Mouse (Mus musculus) ES-E14 (cell line): ENCODE results near the gene Slc25a34. TPM values are rescaled to one million over a fixed set of nuclear protein-coding genes. Genes with fewer than 3 reads are reported as not detected.

ENCODE experiments used
- DNase-seq: peaks from one replicate; pipeline ENCODE4 v3.0.0-alpha.2; 2013; ENCODE audit warnings: low read depth, low spot score
- H3K27ac ChIP-seq: 2 replicates; pipeline ENCODE4 v1.5.1; 2012; ENCODE audit warnings: low read depth, mild to moderate bottlenecking, low read length, moderate library complexity, mixed read lengths; ENCODE audit not compliant: poor library complexity, insufficient read depth, severe bottlenecking
- H3K36me3 ChIP-seq: 2 replicates; pipeline ENCODE4 v1.6.1; 2012; ENCODE audit warnings: mild to moderate bottlenecking, low read length, moderate library complexity, mixed read lengths; ENCODE audit not compliant: control insufficient read depth, poor library complexity, insufficient read depth, severe bottlenecking
- H3K4me1 ChIP-seq, 2 experiments: fragments of 150-350 bp in 1 of 2; sonication (generic) in 1 of 2; 2 replicates each; pipeline ENCODE4 v1.6.1; 2012; ENCODE audit warnings: low read length in 2 of 2, mild to moderate bottlenecking in 1 of 2, mixed read lengths in 1 of 2; ENCODE audit not compliant: control insufficient read depth in 2 of 2, insufficient read depth in 2 of 2, poor library complexity in 1 of 2
- H3K4me3 ChIP-seq, 2 experiments: fragments of 150-350 bp in 1 of 2; sonication (generic) in 1 of 2; 2 replicates each; pipeline ENCODE4 v1.5.1; 2012; ENCODE audit warnings: low read length in 2 of 2, low read depth in 1 of 2, mild to moderate bottlenecking in 1 of 2, mixed read lengths in 1 of 2; ENCODE audit not compliant: insufficient read depth in 1 of 2, poor library complexity in 1 of 2, severe bottlenecking in 1 of 2
- H3K9ac ChIP-seq: 2 replicates; pipeline ENCODE4 v1.6.1; 2012; ENCODE audit warnings: low read depth, mild to moderate bottlenecking, low read length, mixed read lengths; ENCODE audit not compliant: poor library complexity, insufficient read depth, severe bottlenecking
- H3K9me3 ChIP-seq: fragments of 150-350 bp; sonication (generic); 2 replicates; pipeline ENCODE4 v1.6.1; 2012; ENCODE audit warnings: low read depth, mild to moderate bottlenecking, low read length; ENCODE audit not compliant: control insufficient read depth, insufficient read depth
- CHD2 ChIP-seq: IDR thresholded peaks from 2 replicates; pipeline ENCODE4 v1.6.1; 2014; ENCODE audit warnings: mild to moderate bottlenecking, low read depth, low read length, inconsistent platforms
- HCFC1 ChIP-seq: IDR thresholded peaks from 2 replicates; pipeline ENCODE4 v1.6.1; 2012; ENCODE audit warnings: low read length, inconsistent platforms, borderline replicate concordance; ENCODE audit not compliant: insufficient read depth
- MAFK ChIP-seq: IDR thresholded peaks from 2 replicates; pipeline ENCODE4 v1.6.1; 2014; ENCODE audit warnings: mild to moderate bottlenecking, low read depth, low read length, inconsistent platforms; ENCODE audit not compliant: insufficient read depth
- ZC3H11A ChIP-seq: IDR thresholded peaks from 2 replicates; pipeline ENCODE4 v1.6.1; 2012; ENCODE audit warnings: low read depth, mild to moderate bottlenecking, inconsistent platforms, low read length, borderline replicate concordance
- ZNF384 ChIP-seq: IDR thresholded peaks from 2 replicates; pipeline ENCODE4 v1.6.1; 2012; ENCODE audit warnings: low read depth, low read length, inconsistent platforms
- in situ Hi-C, 2 experiments: fragments of 600-800 bp; cut with MboI; formaldehyde crosslinking; loops; one replicate each; pipeline ENCODE4 v1.15.1; 2025; ENCODE audit warnings: low sequenced_read_pairs in 2 of 2, inconsistent platforms in 1 of 2; ENCODE audit not compliant: unreplicated experiment in 2 of 2
- total RNA-seq: library from RNA; depleted of rRNA; stranded (reverse); fragments of 300-350 nt; gene quantifications from 2 replicates; pipeline ENCODE4 v1.2.3, GENCODE M21; 2012

Gene Slc25a34
- total RNA-seq, 1 experiment, result 0.76 TPM

GRCm38 (mm10) chr4:141653044-141653443 is 29.4 kb upstream of the Slc25a34 start:
- Histone ChIP-seq H3K4me3 (no peak overlapping the region), H3K27ac (no peak overlapping the region), H3K9ac (no peak overlapping the region), H3K9me3 (no peaks in the 10 kb centered on the region), H3K4me1 (peaks cover 0 to 5% of the 10 kb centered on the region in 2 experiments; a peak in 1 of 4 replicates), H3K36me3 (no peaks in the 10 kb centered on the region)
- no peak for TF ChIP-seq MAFK
- TF ChIP-seq ZNF384, result no peak
- TF ChIP-seq ZC3H11A, result no peak
- TF ChIP-seq CHD2, result no peak
- no peak for TF ChIP-seq HCFC1
- in situ Hi-C loops, result no loop called here
- DNase-seq, result no peak

- no peaks in the 10 kb centered on the region for H3K36me3 ChIP-seq
- no peaks in the 10 kb centered on the region for H3K9me3 ChIP-seq
- H3K4me1 ChIP-seq, result peaks cover 0 to 5% of the 10 kb centered on the region in 2 experiments; a peak in 1 of 4 replicates
- no peak for DNase-seq
- no peak overlapping the region for H3K27ac ChIP-seq
- H3K4me3 ChIP-seq, result no peak overlapping the region
- TF ChIP-seq CHD2 (no peak), ZC3H11A (no peak), HCFC1 (no peak), ZNF384 (no peak), MAFK (no peak)
- in situ Hi-C loops, result no loop called here
- no peak overlapping the region for H3K9ac ChIP-seq
These were observed 28.3 kb upstream of the Slc25a34 start for GRCm38 (mm10) chr4:141651944-141652343.

- Histone ChIP-seq H3K9me3 (no peaks in the 10 kb centered on the region), H3K27ac (no peak overlapping the region), H3K9ac (no peak overlapping the region), H3K36me3 (no peaks in the 10 kb centered on the region), H3K4me1 (peaks cover 0 to 4% of the 10 kb centered on the region in 2 experiments; a peak in 1 of 4 replicates), H3K4me3 (no peak overlapping the region)
- in situ Hi-C loops, result no loop called here
- no peak for TF ChIP-seq ZNF384
- no peak for TF ChIP-seq ZC3H11A
- TF ChIP-seq MAFK, result no peak
- TF ChIP-seq CHD2, result no peak
- no peak for TF ChIP-seq HCFC1
- no peak for DNase-seq
These were observed 27.7 kb upstream of the Slc25a34 start for GRCm38 (mm10) chr4:141651286-141651685.

- no peak overlapping the region for H3K4me3 ChIP-seq
- no peak overlapping the region for H3K9ac ChIP-seq
- H3K4me1 ChIP-seq, result no peaks in the 10 kb centered on the region
- no peak overlapping the region for H3K27ac ChIP-seq
- no peaks in the 10 kb centered on the region for H3K36me3 ChIP-seq
- TF ChIP-seq MAFK (no peak), ZNF384 (no peak), HCFC1 (no peak), CHD2 (no peak), ZC3H11A (no peak)
- in situ Hi-C loops, result no loop called here
- no peak for DNase-seq
- H3K9me3 ChIP-seq, result no peaks in the 10 kb centered on the region
These were observed 25.6 kb upstream of the Slc25a34 start for GRCm38 (mm10) chr4:141649244-141649643.

- no peak overlapping the region for H3K9ac ChIP-seq
- DNase-seq, result no peak
- H3K27ac ChIP-seq, result no peak overlapping the region
- H3K9me3 ChIP-seq, result no peaks in the 10 kb centered on the region
- no peaks in the 10 kb centered on the region for H3K36me3 ChIP-seq
- no peak overlapping the region for H3K4me3 ChIP-seq
- no peak for TF ChIP-seq HCFC1
- TF ChIP-seq CHD2, result no peak
- no peak for TF ChIP-seq MAFK
- TF ChIP-seq ZNF384, result no peak
- TF ChIP-seq ZC3H11A, result no peak
- H3K4me1 ChIP-seq, result no peaks in the 10 kb centered on the region
- in situ Hi-C loops, result no loop called here
These were observed 24.6 kb upstream of the Slc25a34 start for GRCm38 (mm10) chr4:141648262-141648661.
